Mouse (Mus musculus) brown adipose tissue, adult 24 weeks (tissue): Measurements from ENCODE around the gene Fstl4. TPM values are rescaled to one million over a fixed set of nuclear protein-coding genes. Genes with fewer than 3 reads are reported as not detected.

Experiments
- H3K27ac ChIP-seq: fragments of 200-500 bp; replicated peaks from 2 replicates; pipeline ENCODE4 v1.5.1; 2012; ENCODE audit warnings: low read depth, mild to moderate bottlenecking, low read length
- H3K4me1 ChIP-seq: fragments of 200-500 bp; 2 replicates; pipeline ENCODE4 v1.6.1; 2012; ENCODE audit warnings: low read length, mixed read lengths; ENCODE audit not compliant: control insufficient read depth, insufficient read depth, insufficient read length
- H3K4me3 ChIP-seq: fragments of 200-500 bp; 2 replicates; pipeline ENCODE4 v1.5.1; 2012; ENCODE audit warnings: low read depth, mild to moderate bottlenecking, low read length, moderate library complexity; ENCODE audit not compliant: insufficient read depth
- polyA plus RNA-seq: library from polyadenylated mRNA; stranded (reverse); fragments of >200 nt; gene quantifications from 2 replicates; pipeline ENCODE4 v1.2.4, GENCODE M21; 2012; ENCODE audit not compliant: missing spikeins, insufficient read depth, insufficient read length

Fstl4 gene
- polyA plus RNA-seq: not detected in 2 replicates

DNA sequence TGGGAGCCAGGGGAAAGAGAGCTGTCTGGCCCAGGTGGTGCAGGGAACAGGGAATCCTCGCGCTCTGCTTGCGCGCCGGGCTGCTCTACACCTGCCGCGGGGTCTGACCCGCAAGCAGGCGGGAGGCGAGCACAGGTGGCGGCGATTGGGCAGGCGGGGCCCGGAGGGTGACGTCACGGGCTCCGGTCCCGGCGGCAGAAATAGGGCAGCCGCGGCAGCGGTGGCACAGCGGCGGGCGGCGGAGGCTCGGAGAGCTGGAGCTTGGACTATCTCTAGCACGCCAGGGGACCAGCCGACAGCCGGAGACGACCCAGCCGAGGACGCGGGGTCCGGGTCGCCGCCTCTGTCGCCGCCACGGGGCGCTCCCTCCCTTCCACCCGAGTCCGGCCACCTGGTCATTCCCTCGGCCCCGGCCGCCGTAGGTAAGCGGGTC is at the start of gene Fstl4:
Fstl4 (plus strand) TSS at position 174 of the 433 bp plus-strand sequence.
- Histone ChIP-seq H3K4me1 (no peaks in the 10 kb centered on the region), H3K27ac (no peak within 1 kb of the TSS), H3K4me3 (peak within 1 kb of the TSS; percentile 29; the same call in 1 of the 2 replicates)

GRCm38 (mm10) chr11:52718570-52718969 is 45.9 kb upstream of the Fstl4 start:
- no peak overlapping the region for H3K4me3 ChIP-seq
- no peak overlapping the region for H3K27ac ChIP-seq
- H3K4me1 ChIP-seq: no peaks in the 10 kb centered on the region

GRCm38 (mm10) chr11:52721087-52721486 is 43.3 kb upstream of the Fstl4 start:
- Histone ChIP-seq H3K4me1 (no peaks in the 10 kb centered on the region), H3K4me3 (no peak overlapping the region), H3K27ac (no peak overlapping the region)

GRCm38 (mm10) chr11:52722706-52723105 is 41.7 kb upstream of the Fstl4 start:
- Histone ChIP-seq H3K4me3 (no peak overlapping the region), H3K27ac (no peak overlapping the region), H3K4me1 (no peaks in the 10 kb centered on the region)

GRCm38 (mm10) chr11:52726001-52726400 is 38.4 kb upstream of the Fstl4 start:
- Histone ChIP-seq H3K4me3 (no peak overlapping the region), H3K27ac (no peak overlapping the region)

DNA sequence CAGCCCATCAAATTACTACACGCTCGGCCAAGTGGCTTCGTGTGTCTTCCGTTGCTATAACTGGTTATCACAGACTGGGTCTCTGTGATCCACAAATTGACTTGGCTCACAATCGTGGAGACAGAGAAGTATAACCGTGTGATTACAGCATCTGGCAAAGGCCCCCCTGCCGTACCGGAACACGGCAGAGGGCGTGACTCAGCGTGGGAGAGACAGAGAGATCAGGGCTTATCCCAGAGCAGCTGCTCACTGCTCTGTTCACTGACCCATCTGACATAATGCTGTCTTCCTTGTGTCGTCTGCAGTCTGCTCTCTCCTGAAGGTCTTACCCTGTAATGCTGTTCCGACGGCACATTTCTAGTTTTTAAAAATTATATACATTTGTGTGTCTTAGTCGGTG is 36.0 kb upstream of the Fstl4 start:
- H3K4me3 ChIP-seq: no peak overlapping the region
- no peaks in the 10 kb centered on the region for H3K4me1 ChIP-seq
- no peak overlapping the region for H3K27ac ChIP-seq

More at GRCm38 (mm10) chr11:52726001-52726400, 38.4 kb upstream of the Fstl4 start:
- H3K4me1 ChIP-seq: no peaks in the 10 kb centered on the region

- Histone ChIP-seq H3K4me3 (no peak overlapping the region), H3K27ac (no peak overlapping the region), H3K4me1 (no peaks in the 10 kb centered on the region)
These were observed 34.5 kb upstream of the Fstl4 start for GRCm38 (mm10) chr11:52729890-52730289.

- H3K4me3 ChIP-seq: no peak overlapping the region
These were observed 32.5 kb upstream of the Fstl4 start for GRCm38 (mm10) chr11:52731979-52732378.

DNA sequence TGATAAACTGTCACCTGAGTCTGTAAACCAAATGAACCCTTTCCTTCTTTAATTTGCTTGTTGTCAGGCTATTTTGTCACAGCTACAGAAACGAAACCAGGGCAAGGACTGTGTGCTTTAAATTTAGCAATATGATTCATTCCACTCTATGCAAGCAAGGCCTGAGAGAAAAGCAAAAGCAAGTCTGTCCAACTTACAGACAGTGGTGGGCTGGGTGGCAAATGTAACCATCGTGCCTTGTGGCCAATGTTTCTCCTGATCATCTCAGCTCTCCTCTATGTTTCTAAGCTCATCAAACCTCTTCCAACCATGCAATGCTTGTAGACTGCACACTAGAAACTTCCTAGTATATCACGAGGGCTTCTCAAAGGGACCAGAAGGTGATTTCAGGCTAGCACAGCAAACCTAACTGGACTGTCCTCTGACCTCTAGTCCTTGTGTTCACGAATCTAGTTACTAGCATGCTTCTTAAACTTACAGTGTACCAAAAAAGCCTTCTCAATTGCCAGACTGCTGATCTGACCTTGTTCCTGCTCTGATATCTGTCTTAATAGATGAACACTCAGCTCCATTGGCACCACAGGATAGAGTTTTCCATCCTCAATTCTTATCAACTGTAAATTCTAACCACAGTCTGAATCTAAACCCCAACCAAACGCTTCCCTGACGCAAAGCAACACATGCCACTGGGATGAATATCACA is 29.8 kb upstream of the Fstl4 start:
- Histone ChIP-seq H3K4me1 (no peaks in the 10 kb centered on the region), H3K27ac (no peak overlapping the region), H3K4me3 (no peak overlapping the region)

More at GRCm38 (mm10) chr11:52731979-52732378, 32.5 kb upstream of the Fstl4 start:
- no peak overlapping the region for H3K27ac ChIP-seq
- H3K4me1 ChIP-seq: no peaks in the 10 kb centered on the region

DNA sequence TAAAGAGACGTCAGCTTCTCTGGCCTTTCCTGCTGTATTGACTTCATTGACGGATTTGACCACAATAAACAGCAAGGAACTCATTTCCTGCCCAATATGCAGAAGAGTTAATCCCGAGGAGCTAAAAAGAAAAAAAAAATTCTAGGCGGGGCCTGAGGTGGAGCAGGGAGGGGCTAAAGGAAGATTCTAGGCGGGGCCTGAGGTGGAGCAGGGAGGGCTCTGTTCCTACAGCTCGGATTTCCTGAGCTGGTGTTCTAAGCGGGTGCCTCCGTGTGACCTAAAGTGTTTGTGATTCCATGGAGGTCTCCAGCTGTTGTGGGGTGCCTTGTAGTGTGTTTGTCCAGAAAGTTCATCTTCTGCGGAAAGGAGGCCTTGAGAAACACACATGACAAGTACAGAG is 25.2 kb upstream of the Fstl4 start:
- no peaks in the 10 kb centered on the region for H3K4me1 ChIP-seq
- H3K4me3 ChIP-seq: no peak overlapping the region
- H3K27ac ChIP-seq: no peak overlapping the region

DNA sequence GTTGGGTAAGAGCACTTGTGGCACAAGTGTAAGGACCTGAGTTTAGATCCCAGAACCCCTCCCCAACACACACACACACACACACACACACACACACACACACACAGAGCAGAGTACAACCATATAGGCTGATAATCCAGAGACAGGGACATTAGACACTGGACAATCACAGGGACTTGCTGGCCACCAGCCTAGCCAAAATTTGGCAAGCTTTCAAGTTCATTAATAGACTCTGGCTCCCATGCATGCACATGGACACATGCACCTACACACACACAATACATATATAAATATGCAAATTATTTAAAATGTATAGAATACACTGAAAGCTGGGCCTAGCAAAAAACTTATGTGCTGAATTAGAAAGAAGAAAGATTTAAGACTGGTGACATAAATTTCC is 24.0 kb upstream of the Fstl4 start:
- no peaks in the 10 kb centered on the region for H3K4me1 ChIP-seq
- no peak overlapping the region for H3K27ac ChIP-seq
- H3K4me3 ChIP-seq: no peak overlapping the region

- Histone ChIP-seq H3K27ac (no peak overlapping the region), H3K4me3 (no peak overlapping the region), H3K4me1 (no peaks in the 10 kb centered on the region)
These were observed 20.5 kb upstream of the Fstl4 start for GRCm38 (mm10) chr11:52743956-52744355.

DNA sequence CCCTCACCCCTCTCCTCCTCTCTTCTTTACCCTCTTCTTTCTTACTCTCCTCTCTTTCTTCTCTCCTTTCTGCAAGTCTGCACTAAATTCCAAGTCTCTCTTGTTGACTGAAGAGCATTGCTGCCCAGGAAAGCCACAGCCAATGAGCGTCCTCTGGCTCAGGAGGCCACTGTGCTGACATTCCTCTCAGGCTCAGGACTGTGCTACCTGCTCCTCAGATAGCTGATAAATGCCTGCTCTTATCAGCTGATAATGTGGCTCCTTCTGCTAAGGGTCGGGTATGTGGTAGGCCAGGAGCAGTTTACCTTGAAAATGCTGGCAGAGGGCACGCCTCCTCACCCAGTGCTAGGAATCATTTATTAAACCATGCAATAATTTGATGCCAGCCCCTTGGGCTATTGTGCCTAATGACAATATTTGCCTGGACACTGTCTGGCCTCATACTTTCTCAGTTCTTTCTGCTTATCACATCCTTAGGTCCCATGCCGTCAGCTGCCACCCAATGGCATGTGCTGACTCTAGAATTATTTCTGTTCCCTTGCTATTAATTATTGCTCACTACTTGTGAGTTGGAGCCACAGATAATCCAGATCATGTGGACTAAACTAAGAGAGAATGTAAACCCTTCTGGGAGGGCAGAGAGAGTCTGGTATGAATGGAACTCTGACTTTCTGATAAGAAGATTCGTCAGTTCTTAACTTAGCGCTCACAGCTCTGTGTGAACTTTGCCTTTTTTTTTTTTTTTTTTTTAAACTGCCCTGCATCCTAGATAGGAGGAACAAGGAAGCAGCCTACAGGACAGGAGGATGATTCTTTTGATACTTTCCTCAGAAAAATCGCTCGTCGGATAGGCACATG is 19.6 kb upstream of the Fstl4 start:
- Histone ChIP-seq H3K4me3 (no peak overlapping the region), H3K4me1 (no peaks in the 10 kb centered on the region), H3K27ac (no peak overlapping the region)

GRCm38 (mm10) chr11:52747206-52747605 is 17.2 kb upstream of the Fstl4 start:
- H3K4me3 ChIP-seq: no peak overlapping the region
- H3K4me1 ChIP-seq: no peaks in the 10 kb centered on the region
- no peak overlapping the region for H3K27ac ChIP-seq

- no peak overlapping the region for H3K27ac ChIP-seq
- H3K4me3 ChIP-seq: no peak overlapping the region
- no peaks in the 10 kb centered on the region for H3K4me1 ChIP-seq
These were observed 16.5 kb upstream of the Fstl4 start for GRCm38 (mm10) chr11:52747766-52748456.
